Mouse (Mus musculus) frontal cortex, adult (tissue): Measurements from ENCODE around the gene Ripor2.

Experiments used
- ATAC-seq: cut with Nextera tagmentation; 2 replicates; pipeline ENCODE4 v1.9.2; 2017; ENCODE audit warnings: mild to moderate bottlenecking, moderate library complexity, mixed read lengths; ENCODE audit not compliant: low TSS enrichment

Gene Ripor2

GRCm38 (mm10) chr13:24710968-24711367 lies 129.0 kb downstream of the Ripor2 start:
- ATAC-seq: no peak

DNA sequence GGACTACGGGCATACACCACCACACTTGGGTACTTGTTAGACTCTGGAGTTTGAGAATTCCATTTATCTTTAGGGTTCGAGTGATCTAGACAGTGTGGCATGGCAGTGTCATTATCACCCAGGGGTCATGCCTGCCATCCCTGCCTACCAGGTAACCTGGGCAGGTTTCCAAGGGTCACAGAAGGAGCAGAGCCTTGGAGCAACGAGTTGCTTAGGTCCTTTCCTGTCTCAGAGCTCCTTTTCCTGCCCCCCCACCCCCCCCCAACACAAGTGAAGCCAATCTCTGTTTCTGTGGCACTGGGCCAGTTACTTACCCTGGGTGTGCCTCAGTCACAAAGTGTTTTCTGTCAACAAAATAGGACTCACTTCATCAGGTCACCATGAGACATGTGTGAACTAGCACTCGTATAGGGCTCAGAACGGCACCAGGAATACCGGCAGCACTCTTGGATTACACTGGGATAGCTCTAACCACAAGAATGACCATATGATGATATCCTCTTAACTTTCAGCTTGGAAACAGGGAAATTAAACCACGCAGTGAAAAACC lies 130.7 kb downstream of the Ripor2 start:
- no peak for ATAC-seq

DNA sequence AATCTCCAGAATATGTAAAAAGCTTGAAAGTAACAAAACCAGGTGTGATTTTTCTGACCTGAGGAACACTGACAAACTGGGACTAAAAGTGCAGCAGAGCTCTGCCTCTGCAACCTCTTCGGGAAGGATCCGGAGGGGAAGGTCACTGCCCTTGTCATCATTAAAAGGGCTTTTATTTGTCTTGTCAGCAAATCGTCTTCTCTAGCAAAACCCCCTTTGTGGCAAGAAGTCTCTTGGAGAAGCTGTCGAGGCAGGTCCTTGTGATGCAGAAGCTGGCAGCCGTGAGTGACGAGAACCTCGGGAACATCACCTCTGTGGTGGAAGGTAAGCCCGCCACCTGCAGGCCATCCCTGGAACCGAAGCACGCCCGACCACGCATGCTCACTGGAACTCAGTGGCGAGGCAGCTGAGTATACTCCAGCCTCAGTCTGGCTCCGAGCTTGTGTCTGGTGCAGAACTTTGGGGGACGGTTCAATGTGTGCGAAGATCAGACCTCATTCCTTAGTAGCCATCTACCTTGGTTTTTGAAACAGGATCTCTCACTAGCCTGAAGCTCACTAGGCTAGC lies 131.5 kb downstream of the Ripor2 start:
- ATAC-seq: peak; percentile 98

DNA sequence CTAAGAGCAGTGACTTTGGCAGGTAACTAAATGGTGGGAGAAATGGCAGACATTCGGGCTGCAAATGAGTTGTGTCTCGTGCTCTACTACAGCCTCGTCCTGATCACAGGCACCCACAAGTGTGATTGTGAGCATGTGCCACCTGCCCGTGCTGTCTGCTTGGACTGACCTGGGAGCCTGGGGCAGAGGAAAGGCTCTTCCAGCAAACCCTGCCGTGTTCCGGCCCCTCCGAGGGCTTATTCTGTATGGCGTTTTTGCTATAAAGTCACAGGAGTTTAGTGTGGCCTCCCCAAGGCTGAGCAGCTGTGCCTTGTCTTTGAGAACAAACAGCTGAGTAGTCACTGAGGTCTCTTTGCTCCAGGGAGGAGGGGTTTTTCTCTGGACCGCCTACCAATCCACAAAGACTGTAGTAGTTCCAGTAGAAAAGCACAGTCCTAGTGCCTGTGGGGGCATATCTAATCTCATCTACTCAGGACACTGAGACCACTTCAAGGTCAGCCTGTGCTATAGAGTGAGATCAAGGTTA lies 132.4 kb downstream of the Ripor2 start:
- ATAC-seq: no peak

GRCm38 (mm10) chr13:24715601-24716000 lies 133.6 kb downstream of the Ripor2 start:
- no peak for ATAC-seq

DNA sequence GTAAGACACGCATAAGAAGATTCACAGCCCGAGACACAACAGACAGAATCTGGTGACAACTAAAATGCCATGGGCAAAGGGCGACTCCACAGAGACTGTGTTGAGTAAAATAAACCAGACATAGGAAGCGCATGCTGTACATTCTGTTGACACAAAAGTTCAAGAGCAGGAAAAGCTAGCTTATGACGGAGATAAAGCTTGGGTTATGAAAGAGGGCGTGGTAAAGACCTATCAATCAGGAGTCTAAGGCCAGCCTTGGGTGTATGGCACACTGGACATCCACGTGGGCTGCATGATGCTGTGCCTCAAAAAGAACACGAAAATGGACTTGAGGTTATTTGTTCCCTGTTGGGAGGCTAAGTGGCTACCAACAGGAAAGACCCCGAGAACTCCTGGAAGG lies 134.5 kb downstream of the Ripor2 start:
- ATAC-seq: no peak

DNA sequence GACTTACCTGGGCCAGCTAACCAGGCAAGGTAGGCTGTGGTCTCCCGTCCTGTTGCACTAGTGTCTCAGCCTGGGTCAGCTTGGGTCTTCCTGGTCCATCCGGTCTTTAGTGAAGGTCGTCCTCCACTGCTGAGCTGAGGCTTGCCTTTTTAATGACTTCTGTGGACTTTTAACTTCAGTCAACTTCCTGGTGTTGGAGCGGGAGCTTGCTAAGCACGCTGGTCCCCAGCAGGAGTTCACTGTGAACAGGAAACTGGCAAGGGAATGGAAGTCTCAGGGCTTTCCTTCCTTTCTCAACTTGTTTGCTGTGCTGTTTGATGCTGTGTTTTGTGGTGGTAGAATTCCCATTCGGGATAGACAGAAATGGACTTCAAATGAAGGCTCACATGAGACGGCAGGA lies 135.7 kb downstream of the Ripor2 start:
- no peak for ATAC-seq

GRCm38 (mm10) chr13:24721502-24721901 lies 139.5 kb downstream of the Ripor2 start:
- no peak for ATAC-seq

- no peak for ATAC-seq
Measured at GRCm38 (mm10) chr13:24723699-24724394, 141.9 kb downstream of the Ripor2 start.

DNA sequence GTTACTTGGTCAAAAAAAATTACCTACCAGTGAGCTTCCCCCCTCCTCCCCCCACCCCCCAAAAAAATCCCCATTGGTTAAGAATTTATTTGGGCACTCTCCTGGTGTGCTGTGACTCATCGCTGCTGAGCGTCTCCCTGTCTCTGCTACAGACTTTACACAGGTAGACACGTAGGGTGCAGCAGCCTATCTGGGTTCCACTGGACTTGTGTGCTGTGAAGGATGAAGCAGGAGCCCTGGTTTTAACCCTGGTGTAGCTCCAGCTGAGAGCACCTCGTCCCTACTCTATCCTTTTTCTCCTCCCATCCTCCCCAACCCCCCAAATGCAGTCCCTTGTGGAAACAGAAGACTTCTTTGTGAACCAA lies 142.4 kb downstream of the Ripor2 start:
- no peak for ATAC-seq

DNA sequence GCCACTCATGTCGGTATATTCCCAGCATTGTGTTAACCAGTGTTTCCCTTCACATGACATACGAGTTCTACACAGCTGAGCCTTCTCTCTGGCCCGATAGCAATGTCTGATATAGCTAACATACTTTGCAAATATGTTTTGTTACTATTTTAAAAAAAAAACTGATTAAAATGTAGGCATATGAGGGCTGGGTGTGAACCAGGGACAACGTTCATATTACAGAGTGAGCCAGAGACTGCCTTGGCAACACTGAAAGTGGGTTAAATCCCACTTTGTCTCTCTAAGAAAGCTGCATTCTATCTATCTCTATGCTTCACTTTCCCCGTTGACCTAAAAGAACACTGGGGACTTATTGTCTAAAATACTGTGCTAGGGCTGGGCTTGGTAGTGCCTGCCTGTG lies 147.1 kb downstream of the Ripor2 start:
- peak; percentile 82 for ATAC-seq

DNA sequence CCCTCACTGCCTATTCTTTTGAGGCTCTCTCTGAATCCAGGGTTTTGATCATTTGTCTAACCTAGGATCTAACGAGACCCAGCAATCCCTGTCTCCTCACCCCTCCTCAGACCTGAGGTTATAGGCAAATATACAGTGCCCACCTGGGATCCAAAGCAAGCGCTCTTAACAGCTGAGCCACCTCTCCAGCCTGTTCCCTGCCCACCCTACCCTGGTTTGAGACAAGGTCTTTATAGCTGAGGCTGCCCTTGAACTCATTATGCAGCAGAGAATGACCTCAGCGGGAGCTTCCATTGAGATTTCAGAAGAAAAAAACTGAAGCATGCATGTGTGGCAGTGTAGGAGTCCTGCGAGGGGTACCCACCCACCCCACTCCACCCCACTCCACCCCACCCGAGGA lies 152.5 kb downstream of the Ripor2 start:
- ATAC-seq: no peak

- no peak for ATAC-seq
Measured at GRCm38 (mm10) chr13:24735608-24736131, 153.7 kb downstream of the Ripor2 start.

DNA sequence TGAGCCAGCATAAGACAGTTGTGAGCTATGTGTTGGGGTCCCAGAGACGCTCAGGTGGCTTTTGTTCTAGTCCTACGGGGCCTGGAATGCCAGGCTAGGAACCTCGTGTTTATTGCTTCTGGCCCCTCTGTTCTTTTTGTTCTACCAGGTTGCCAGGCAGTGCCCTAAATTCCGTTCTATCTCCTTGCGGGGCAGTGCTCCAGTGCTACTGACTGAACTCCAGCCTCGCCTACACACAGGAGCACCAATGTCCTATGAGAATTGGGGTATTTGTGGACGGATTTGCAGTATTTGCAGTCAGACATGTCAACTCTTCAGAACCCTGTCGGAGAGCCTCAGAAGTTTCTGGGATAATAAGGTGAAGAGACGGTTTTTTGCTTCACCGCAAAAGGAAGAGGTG lies 159.0 kb downstream of the Ripor2 start, which contains the start of gene Armh2:
Armh2 (plus strand) TSS at position 205 of the 400 bp plus-strand sequence.
- ATAC-seq: no peak

- ATAC-seq: no peak
Measured at GRCm38 (mm10) chr13:24747823-24748222, 165.8 kb downstream of the Ripor2 start.

DNA sequence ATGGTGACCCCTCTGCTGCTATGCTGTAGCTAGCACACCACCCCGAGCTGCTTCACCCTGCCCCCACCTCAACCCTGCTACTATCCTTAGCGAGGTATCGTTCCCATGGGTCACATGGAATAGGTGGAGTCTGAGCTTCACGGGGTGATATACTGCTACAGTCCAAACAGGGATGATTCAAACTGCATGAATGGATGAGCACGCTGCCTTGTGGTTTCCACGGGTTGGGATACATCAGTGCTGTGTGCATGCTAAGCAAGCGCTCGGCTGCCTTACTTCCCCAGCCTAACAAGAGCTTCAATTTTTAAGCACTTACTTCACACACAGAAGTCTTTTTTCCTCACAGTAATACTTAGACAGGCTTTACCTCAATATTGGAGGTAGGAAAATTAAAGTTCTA lies 168.8 kb downstream of the Ripor2 start:
- peak; percentile 54; the same call in 1 of the 2 replicates for ATAC-seq

GRCm38 (mm10) chr13:24751396-24751795 lies 169.4 kb downstream of the Ripor2 start:
- peak; percentile 87 for ATAC-seq

GRCm38 (mm10) chr13:24756756-24757155 lies 174.8 kb downstream of the Ripor2 start:
- no peak for ATAC-seq

- ATAC-seq: no peak
Measured at GRCm38 (mm10) chr13:24757820-24758564, 176.0 kb downstream of the Ripor2 start.

DNA sequence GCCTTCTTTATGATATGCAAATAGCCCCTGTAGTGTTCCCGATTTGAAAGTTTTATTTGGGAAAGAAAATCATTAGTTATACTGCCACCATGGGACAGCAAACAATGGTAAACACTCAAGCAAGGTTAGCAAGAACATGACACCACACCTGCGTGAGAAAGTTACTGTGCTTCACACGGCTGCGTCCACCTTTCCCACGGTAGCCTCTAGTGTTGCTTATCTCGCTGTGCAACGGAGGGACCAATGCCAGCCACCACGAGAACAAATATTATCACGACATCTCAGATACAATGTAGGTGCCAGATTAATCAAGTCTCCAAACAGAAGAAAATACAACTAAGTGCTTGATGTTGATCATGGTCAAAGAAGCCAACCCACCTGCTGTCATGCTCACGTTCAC lies 177.5 kb downstream of the Ripor2 start:
- ATAC-seq: no peak

- ATAC-seq: no peak
Measured at GRCm38 (mm10) chr13:24760351-24760870, 178.4 kb downstream of the Ripor2 start.

DNA sequence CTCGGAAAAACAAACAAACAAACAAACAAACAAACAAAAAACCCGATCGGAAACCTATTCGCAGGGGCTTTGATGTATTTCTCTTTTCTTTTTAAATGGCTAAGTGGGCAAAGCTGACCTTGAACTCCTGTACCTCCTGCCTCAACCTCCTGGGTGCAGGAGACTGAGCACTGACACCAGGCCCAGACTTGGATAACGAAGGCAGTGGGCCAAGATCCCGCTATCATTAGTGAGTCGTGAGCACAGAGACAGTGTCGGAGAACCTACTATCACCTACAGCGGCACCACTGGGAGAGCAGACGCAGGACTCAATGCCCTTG lies 179.1 kb downstream of the Ripor2 start:
- no peak for ATAC-seq
